Mouse (Mus musculus) mouse trophoblast stem cell (cell line): ENCODE measurements at regions not wholly inside any gene's neighbourhood (a gene's known extent, or its start where the extent isn't known, plus 50 kb on each side); places are given as distances from the start of the nearest gene placed in this dataset.

Experiments
- in situ Hi-C, 2 experiments: fragments of 300-500 bp; cut with MseI, MboI; formaldehyde crosslinking; loops; 2 replicates in 1 of 2; 3 replicates in 1 of 2; pipeline ENCODE4 v1.15.1; 2025

- in situ Hi-C loops, result loop anchor here (10.0 to 25.0 kb wide), 2 partner anchors 257 to 260 kb away; no protein-coding TSS in a partner anchor
Measured at GRCm38 (mm10) chr13:110977379-110977778, 277.4 kb upstream of the Actbl2 start.

- in situ Hi-C loops, result loop anchor here (10.0 to 25.0 kb wide), 2 partner anchors 257 to 259 kb away; no protein-coding TSS in a partner anchor
Measured at GRCm38 (mm10) chr13:110978022-110978421, 276.8 kb upstream of the Actbl2 start.

GRCm38 (mm10) chr13:110990677-110991076, 264.1 kb upstream of the Actbl2 start:
- in situ Hi-C loops, result loop anchor here in 1 of 2 experiments (25.0 kb wide), 1 partner anchor 247 kb away; no protein-coding TSS in a partner anchor

DNA sequence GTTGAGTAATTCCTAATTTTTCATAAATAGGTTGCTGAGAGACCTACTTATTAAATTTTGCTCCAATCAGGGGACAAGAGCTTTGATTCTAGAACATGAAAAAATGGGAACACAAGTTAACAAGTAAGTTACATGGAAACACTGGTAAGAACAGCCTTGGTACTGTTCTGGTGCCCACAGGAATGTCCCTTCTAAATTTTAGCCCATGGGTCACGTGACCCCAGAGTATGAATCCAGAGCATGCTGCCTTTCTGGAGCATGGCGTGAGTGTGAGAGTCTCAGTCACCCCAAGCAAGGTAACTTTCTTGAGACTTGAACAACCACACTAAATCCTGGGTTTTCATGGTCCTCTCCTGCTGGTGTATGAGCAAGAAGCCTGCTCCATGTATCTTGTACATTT, 263.7 kb upstream of the Actbl2 start:
- in situ Hi-C loops, result loop anchor here in 1 of 2 experiments (25.0 kb wide), 1 partner anchor 246 kb away; no protein-coding TSS in a partner anchor

GRCm38 (mm10) chr13:110994596-110994995, 260.2 kb upstream of the Actbl2 start:
- in situ Hi-C loops, result loop anchor here in 1 of 2 experiments (25.0 kb wide), 1 partner anchor 243 kb away; no protein-coding TSS in a partner anchor

DNA sequence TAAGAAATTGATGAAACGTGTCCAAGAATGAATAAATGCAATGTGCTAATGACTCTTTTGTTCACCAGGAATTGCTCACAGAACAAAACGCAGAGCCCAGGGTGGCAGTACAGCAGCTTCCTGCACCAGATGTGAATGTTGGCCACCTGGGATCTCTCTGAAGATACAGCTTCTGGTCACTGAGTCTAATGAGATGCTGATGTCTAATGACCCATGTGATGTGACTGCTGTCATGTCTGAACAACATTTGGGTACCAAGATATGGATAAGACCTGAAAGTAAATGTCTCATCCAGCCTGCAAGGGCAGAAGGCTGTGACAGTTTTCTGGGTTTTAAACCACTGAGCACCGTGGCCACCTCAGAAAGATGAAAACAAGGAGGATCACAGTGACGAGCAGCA, 252.1 kb upstream of the Actbl2 start:
- in situ Hi-C loops, result no loop called here

DNA sequence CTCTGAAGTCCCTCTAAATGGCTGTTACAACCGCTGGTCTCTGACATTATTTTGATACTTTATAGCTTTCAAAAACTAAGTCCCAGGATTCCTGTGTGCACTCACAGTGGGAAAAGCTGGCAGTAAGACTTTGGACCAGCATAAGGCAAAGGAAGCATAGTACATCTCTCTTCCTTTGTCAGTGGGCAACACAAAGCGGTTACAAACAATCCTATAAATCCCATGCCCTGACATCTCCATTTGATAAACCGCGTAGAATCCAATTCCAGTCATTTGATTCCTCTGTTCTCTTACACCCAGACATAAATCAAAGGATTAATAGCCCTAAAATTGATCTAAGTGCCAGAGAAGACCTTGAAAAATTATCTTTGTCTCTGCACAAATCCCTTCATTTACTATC, 240.7 kb upstream of the Actbl2 start:
- in situ Hi-C loops, result no loop called here

GRCm38 (mm10) chr13:111030111-111030510, 224.7 kb upstream of the Actbl2 start:
- in situ Hi-C loops, result no loop called here

GRCm38 (mm10) chr13:111031633-111032032, 223.2 kb upstream of the Actbl2 start:
- in situ Hi-C loops, result no loop called here

DNA sequence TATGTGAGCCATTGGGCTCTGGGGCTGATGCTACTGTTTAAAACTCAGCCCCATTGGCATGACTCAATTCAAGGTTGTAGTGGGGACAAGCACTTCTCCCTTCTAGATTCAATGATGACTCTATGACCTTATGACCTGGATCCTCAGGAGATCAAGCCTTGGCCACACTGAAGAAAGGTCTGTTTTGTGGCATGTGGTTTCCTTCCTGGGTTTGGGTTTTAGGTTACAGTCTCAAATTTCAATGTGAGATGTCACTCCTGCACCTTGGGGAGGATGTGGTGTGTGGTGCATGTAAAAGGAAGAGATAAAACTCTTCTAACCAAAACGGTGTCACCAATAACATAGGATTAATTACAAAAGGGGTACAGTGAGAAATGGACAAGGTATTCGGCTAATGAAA, 211.2 kb upstream of the Actbl2 start:
- in situ Hi-C loops, result no loop called here

GRCm38 (mm10) chr13:111044328-111045002, 210.3 kb upstream of the Actbl2 start:
- in situ Hi-C loops, result no loop called here

DNA sequence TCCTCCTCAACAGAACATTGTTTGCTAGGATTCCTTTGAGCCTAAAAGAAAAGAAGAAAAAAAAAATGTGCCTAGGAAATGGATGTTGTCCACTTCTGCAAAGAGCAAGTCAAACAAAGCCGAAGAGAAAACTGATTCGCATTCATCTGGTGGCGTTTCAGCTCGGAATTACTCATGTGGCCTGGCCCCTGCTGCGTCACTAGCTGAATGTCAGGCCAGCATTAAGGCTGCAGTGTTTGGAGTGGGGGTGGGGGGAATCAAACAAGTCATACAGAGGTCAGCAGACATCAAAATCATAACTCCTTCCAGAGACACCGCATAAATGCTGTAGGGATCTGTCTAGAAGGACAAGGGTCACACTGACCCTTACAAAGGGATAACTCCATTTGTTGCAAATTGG, 204.7 kb upstream of the Actbl2 start:
- in situ Hi-C loops, result no loop called here

GRCm38 (mm10) chr13:111055817-111056216, 199.0 kb upstream of the Actbl2 start:
- in situ Hi-C loops, result no loop called here

GRCm38 (mm10) chr13:111087753-111088152, 167.1 kb upstream of the Actbl2 start:
- in situ Hi-C loops, result no loop called here

DNA sequence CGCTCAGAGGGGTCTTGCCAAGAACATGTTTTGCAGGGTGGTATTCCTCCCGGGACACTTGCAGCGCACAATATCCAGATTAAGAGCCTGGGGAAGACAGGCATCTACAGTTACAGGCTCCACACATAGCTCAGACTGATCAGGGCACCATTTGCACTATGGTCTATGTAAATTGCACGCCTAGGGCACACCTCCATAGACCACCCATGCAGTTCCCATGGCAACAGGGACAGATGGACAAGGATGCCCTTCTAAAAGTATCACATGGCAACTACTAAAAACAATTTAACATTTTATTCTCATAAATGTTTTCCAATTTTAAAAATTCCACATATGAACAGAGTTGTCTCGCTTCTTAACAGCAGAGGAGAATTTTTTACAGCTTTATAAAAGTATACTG, 158.7 kb upstream of the Actbl2 start:
- in situ Hi-C loops, result no loop called here

DNA sequence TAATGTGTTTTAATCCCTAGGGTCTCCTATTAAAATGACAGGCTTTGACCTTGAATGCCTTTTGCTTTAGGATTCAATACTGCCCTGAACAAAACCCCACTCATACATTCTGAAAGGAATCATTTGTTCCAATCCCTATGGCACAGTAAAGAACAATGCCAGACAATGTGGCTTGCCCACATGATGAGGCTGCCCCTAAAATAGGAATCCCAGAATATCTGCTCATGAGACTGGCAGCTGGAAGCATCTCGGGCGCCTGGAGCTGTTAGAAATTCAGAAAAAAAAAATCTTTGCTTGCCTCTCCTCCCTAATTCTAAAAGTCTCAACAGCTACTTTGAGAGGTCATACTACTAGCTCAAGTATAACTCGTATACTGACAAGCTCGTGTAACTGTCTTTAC, 157.5 kb upstream of the Actbl2 start:
- in situ Hi-C loops, result no loop called here

DNA sequence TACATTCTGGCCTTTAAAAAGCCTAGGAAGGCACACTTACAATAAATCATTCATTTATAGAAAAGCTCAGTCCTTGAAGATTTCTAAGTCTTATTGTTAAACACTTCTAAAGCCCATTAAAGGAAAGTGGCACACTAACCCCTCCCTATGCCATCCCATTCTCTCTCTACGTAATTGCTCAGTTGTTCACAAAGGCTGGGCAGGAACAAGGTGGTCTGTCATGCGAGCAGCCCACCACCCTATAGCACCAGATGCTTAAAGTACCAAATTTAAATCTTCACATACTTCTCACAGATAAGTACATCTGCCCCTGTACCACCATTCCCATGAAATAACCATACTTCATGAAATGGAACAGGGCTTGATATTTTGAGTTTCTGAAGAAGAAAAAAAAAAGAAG, 156.1 kb upstream of the Actbl2 start:
- in situ Hi-C loops, result no loop called here

DNA sequence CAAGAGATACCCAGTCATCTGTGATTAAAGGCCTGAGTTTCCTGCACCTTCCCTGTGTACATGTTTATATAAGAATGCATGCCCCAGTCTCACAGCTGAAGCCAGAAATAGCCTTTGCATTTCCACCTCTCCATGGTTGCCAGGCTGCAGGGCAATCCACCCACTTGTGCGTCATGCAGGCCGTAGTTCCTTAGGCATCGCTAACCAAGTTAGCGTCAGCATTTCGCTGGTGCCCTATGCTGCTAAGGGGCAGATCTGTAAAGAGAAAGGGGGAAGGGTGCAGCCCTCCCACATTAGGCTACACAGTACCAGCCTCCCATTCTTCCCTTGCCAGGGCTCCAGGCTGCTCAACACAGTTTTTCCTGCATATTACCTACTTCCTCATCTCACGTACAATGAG, 155.6 kb upstream of the Actbl2 start:
- in situ Hi-C loops, result no loop called here

DNA sequence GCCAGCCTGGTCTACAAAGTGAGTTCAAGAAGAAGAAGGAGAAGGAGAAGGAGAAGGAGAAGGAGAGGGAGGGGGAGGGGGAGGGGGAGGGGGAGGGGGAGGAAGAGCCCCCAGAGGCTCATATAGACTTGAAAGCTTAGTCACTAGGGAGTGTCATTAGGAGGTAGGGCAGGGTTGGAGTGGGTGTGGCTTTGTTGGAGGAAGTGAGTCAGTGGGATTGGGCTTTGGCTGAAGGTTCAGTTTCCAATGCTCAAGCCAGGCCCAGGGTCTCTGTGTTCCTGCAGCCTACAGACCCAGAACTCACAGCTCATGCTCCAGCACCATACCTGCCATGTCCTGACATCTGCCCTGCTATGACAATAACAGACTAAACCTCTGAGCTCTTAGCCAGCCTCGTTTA, 154.4 kb upstream of the Actbl2 start:
- in situ Hi-C loops, result no loop called here

GRCm38 (mm10) chr13:111104567-111105219, 150.1 kb upstream of the Actbl2 start:
- in situ Hi-C loops, result no loop called here

DNA sequence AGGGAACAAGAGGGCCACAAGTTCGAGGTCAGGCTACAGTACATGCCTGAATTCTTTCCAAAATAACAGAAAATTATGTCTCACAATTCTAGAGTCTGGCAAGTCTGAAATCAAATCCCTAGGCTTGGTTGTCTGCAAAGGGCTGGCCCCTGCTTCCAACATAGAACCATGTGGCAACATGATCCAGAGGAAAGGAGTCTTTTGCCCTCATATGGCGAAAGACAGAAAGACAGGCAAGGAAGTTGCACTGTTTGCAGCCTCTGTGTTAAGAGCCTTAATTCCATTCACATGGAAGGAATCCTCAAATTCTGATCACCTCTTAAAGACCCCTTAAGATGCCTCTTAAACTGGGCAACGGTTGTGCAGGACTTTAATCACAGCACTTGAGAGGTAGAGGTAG, 123.7 kb upstream of the Actbl2 start:
- in situ Hi-C loops, result no loop called here

- in situ Hi-C loops, result no loop called here
Measured at GRCm38 (mm10) chr13:111136392-111136791, 118.4 kb upstream of the Actbl2 start.

- in situ Hi-C loops, result no loop called here
Measured at GRCm38 (mm10) chr13:111142757-111143420, 111.9 kb upstream of the Actbl2 start.
